Mouse (Mus musculus) testis, adult 2 months (tissue): ENCODE data around the gene Tns1.

Source experiments
- CTCF ChIP-seq: fragments of 200-500 bp; IDR thresholded peaks from 2 replicates; pipeline ENCODE4 v1.5.1; 2012; ENCODE audit warnings: low read depth, mild to moderate bottlenecking, inconsistent platforms, low read length, moderate library complexity; ENCODE audit not compliant: control insufficient read depth, insufficient read depth, insufficient replicate concordance
- POLR2A ChIP-seq: fragments of 200-500 bp; IDR thresholded peaks from 2 replicates; pipeline ENCODE4 v1.6.1; 2012; ENCODE audit warnings: low read depth, mild to moderate bottlenecking, inconsistent platforms, low read length, moderate library complexity; ENCODE audit not compliant: control insufficient read depth

DNA sequence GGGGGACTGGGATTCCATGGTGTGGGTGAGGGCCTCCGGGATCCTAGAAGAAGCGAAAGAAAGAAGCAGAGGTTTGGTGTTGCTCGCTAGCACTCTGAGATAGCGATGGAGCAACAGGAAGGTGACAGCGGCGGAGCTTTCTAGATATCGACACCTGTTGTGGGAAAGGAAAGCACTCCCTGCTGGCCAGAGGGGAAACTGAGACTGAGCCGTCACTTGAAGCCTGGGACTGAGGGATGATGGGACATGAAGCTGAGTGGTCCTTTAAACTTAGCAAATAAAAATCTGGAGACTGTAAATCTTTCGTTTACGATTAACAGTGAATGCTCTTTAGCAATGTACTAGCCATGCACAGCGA, 261.2 kb downstream of the Tns1 start:
- no peak for TF ChIP-seq CTCF
- no peak for TF ChIP-seq POLR2A
